Mouse (Mus musculus): ENCODE measurements around the gene Ppp1r9a.

The Ppp1r9a gene

DNA sequence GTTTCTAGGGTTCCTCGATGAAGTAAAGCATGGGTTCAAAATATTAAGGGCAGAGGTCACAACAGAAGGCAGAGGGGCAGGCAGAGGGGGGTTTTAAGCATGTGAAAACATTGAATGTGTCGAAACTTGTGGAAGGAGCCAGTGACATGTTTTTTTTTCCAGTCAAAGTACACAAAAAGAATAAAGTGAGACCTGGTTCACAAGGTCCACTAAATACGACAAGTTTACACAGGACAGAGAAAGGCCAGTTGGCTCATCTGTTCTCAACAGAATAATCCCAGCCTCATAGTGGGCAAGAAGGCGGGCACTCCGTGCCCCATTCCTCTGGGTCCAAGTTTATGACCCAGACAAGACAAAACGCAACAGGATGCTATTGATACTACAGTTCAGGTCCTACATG is 286.2 kb downstream of the Ppp1r9a start:
- in situ Hi-C loops (cut with MboI; ENCODE audit: low sequenced_read_pairs) = no loop called here

- in situ Hi-C loops (cut with MboI; ENCODE audit: low sequenced_read_pairs) = no loop called here
Observed at GRCm38 (mm10) chr6:5189507-5189906, 286.8 kb downstream of the Ppp1r9a start.

DNA sequence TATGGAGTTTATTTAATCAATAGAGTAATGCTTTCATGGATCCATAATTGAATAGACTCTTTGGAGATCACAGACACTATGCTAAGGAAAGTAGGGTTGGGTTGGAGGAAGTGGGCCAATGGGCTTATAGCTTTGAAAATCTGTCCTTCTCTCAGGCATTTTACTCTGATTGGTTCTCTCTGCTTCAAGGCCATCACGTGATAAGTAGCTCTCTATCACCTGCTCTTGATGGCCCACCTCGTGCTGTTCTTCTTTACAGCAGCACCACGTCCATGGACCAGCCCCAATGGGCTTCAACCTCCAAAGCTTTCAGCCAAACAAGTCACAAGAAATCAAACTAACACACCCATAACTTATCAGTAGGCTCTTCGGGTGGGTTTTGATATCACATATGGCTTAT is 288.0 kb downstream of the Ppp1r9a start:
- in situ Hi-C loops (cut with MboI; ENCODE audit: low sequenced_read_pairs) = no loop called here

GRCm38 (mm10) chr6:5193693-5194092 is 291.0 kb downstream of the Ppp1r9a start, which contains the start of gene Pon1:
Pon1 (minus strand) TSS chr6:5193946.
- in situ Hi-C loops (cut with MboI; ENCODE audit: low sequenced_read_pairs) = no loop called here

- in situ Hi-C loops (cut with MboI; ENCODE audit: low sequenced_read_pairs) = no loop called here
Observed at GRCm38 (mm10) chr6:5198590-5198989, 295.9 kb downstream of the Ppp1r9a start.

GRCm38 (mm10) chr6:5199376-5199905 is 296.7 kb downstream of the Ppp1r9a start:
- in situ Hi-C loops (cut with MboI; ENCODE audit: low sequenced_read_pairs) = no loop called here

DNA sequence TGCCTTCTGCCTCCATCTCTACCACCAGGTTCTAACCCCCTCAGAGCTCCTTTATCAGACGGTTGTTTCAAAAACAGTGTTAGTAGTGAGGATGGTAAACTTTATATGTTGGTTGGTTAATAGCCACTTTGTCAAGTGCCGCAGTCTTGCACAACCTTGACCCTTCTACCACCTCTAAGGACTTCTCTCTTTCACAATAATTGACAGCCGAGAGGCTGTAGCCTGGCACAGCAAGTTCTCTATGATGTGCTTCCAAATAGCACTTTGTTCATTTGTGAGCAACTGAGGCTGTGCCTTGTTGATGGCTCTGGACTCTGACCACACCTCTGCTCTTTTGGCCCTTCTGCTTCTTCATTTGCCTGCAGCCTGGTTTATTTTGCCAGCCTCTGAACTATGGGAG is 297.2 kb downstream of the Ppp1r9a start:
- in situ Hi-C loops (cut with MboI; ENCODE audit: low sequenced_read_pairs) = no loop called here

DNA sequence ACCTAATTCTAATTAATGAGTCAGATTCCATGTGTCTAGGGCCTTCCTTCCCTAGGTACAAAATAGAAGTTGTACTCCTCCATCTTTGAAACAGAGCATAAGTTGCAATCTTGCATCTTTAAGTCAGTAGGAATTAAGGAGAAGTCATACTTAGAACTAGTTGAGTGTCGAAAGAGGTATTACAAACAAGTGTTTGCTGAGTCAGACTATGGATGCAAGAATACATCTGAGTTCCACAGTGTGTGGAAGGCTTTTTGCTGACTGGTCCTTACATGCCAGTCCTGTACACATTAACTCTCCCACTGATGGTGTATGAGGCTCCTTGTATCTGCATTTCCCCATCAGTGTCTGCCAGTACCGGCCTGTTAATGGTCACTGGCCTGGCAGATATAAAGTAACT is 305.1 kb downstream of the Ppp1r9a start:
- in situ Hi-C loops (cut with MboI; ENCODE audit: low sequenced_read_pairs) = no loop called here
